Mouse (Mus musculus): ENCODE results near the gene Gm28043. TPM values are rescaled to one million over a fixed set of nuclear protein-coding genes. Genes with fewer than 3 reads are reported as not detected.

The Gm28043 gene
- 3.3 and 3.5 TPM in 2 replicates for polyA plus RNA-seq (2012; rRNA removed)

DNA sequence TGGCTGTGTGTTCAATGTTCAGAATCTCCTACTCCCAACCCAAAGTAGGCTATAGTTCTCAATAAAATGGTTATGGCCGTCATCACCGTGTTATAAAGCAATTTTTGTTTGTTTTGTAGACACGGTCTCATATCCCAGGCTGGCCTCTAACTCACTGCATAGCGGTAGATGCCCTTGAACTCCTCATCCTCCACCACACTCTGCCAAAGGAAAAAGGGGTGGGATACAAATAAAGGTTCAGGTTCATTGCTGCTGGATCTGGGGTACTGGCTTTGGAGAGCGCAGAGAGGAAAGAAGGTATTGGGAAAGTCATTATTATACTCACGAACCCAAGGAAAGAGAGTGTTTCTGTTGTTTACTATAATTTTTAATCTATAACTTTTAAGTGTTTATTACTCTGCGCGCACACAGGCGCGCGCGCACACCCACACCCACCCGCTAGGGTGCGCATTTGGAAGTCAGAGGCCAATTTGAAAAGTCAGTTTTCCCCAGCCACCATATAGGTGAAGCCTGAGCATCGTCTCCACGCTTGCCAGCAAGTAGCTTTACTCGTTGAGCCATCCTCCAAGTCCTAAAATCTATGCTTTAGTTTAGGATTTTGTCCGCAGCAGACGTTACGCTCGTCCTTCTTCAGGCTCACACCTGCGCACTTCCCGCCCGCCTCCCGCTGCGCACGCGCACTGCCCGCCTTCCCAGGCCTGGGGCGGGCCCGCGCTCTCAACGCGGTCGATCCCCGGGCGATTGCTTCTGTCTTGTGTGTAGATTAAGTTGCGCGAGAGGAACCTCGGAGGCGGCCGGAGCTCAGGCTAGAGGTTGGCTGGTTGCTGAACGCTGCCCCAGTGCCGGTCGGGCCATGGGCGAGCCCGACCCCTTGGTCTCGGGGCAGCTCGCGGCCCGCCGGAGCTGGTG lies at the start of gene Gm28043, which contains the start of gene Rnf8:
Gm28043 (plus strand) TSS at position 762 of the 909 bp plus-strand sequence.
Rnf8 (plus strand) TSS at position 676 of the 909 bp plus-strand sequence.

DNA sequence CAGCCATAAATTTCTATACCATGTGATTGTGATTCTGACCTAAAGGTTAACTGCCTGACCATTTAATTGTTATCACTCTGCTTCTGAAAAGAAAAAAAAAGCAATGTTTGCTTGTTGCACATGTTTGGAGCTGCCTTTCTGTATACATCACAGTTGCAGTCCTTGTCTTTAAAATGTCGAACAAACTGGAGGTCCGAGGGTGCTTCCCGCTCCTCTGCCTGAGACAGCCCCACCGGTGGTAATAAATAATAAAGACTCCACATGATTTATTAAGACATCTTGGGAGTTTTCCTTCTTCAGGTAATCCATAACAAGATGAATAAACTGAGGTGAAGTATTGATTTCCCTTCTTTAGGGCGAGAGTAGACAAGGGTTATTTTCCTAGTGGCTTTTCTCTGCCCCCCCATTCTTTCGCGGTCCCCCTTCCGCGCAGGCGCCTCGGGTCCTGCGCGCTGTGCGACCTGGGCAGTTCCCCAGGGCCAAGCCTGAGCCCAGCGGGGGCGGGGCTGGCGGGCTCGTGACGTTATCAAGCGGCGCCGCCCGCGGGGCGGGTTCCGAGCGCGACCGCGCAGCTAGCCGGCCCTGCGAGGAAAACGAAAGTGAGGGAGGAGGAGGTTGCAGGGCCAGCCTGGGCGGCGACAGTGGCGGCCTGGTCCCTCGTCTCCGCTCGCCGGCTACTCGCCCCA lies 45.5 kb downstream of the Gm28043 start, which contains the start of gene Cmtr1:
Cmtr1 (plus strand) TSS at position 520 of the 686 bp plus-strand sequence.

DNA sequence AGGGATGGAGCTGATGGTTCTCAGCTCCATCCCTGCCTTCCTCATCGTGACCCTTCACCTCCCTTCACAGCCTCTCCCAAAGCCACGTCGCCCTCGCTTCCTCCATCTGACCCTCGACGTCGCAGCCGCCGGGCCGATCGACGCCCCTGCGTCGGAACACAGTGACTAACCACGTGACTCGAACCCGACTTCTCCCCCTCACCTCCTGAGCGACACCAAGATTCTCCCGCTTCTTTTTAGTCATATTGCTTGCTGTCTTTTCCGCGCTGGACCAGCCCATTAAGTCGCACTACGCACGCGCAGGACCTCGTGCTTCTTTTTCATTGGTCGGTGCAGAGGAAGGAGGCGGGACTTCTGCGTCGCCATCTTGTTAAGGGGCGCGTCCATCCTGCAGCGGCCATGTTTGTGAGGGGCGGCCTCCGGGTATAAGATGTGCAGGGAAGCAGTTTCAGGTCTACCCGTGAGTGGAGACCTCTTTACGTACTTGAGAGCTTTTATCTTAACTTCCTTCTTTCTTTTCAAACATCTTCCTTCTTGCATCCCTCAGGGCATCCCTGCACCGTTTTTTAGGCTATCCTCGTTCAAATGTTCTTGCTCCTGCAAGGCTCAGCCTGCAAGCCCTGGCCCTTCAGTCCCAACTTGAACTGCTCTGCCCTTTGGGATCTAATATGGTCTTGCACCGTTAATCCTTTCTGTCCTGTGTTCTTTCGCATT lies 102.2 kb downstream of the Gm28043 start, which contains the start of gene Ccdc167:
Ccdc167 (minus strand) TSS at position 313 of the 714 bp plus-strand sequence.

Other genes starting within 250 kb of the Gm28043 start
- gene Pim1, start 124.1 kb upstream of the Gm28043 start, polyA plus RNA-seq (2012; rRNA removed), result 15.1 and 15.2 TPM in 2 replicates
- not detected in 2 replicates for gene Gm17657, start 65.2 kb upstream of the Gm28043 start, polyA plus RNA-seq (2012; rRNA removed)
- gene Tbc1d22b, start 65.1 kb upstream of the Gm28043 start, polyA plus RNA-seq (2012; rRNA removed), result 28.9 and 32.1 TPM in 2 replicates
- 0.15 and 0.17 TPM in 2 replicates for gene Tmem217, start 62.5 kb upstream of the Gm28043 start, polyA plus RNA-seq (2012; rRNA removed)
- 65.8 and 66.6 TPM in 2 replicates for gene Rnf8, start 86 bp upstream of the Gm28043 start, polyA plus RNA-seq (2012; rRNA removed)
- 58.4 and 68.5 TPM in 2 replicates for gene Cmtr1, start 45.7 kb downstream of the Gm28043 start, polyA plus RNA-seq (2012; rRNA removed)
- gene Ccdc167, start 102.2 kb downstream of the Gm28043 start, polyA plus RNA-seq (2012; rRNA removed), result 18.4 and 21.8 TPM in 2 replicates

All from central nervous system, embryonic 14 days (tissue).